Mouse (Mus musculus): ENCODE data around the gene Fem1b. TPM values are rescaled to one million over a fixed set of nuclear protein-coding genes. Genes with fewer than 3 reads are reported as not detected.
A peak's percentile ranks its signal among the peaks of the same experiment; 100 is the strongest.

Fem1b gene
- total RNA-seq, 1 experiment from 2014 or later, result 38.4 TPM

- no peak for DNase-seq
These were observed 29.8 kb downstream of the Fem1b start for GRCm38 (mm10) chr9:62781965-62782364.

- DNase-seq, result no peak
These were observed 33.0 kb downstream of the Fem1b start for GRCm38 (mm10) chr9:62778721-62779120.

GRCm38 (mm10) chr9:62777461-62777860 lies 34.3 kb downstream of the Fem1b start:
- DNase-seq, result peak; percentile 74

GRCm38 (mm10) chr9:62775464-62775863 lies 36.3 kb downstream of the Fem1b start:
- no peak for DNase-seq

- DNase-seq, result peak; percentile 72
These were observed 39.0 kb downstream of the Fem1b start for GRCm38 (mm10) chr9:62772746-62773145.

GRCm38 (mm10) chr9:62768361-62768760 lies 43.4 kb downstream of the Fem1b start:
- DNase-seq, result no peak

GRCm38 (mm10) chr9:62767464-62767863 lies 44.3 kb downstream of the Fem1b start:
- DNase-seq, result no peak

- DNase-seq, result no peak
These were observed 46.4 kb downstream of the Fem1b start for GRCm38 (mm10) chr9:62765346-62765745.

GRCm38 (mm10) chr9:62763478-62763877 lies 48.3 kb downstream of the Fem1b start:
- DNase-seq, result no peak

GRCm38 (mm10) chr9:62759601-62760000 lies 52.1 kb downstream of the Fem1b start:
- DNase-seq, result no peak

GRCm38 (mm10) chr9:62758288-62758687 lies 53.4 kb downstream of the Fem1b start:
- no peak for DNase-seq

- no peak for DNase-seq
These were observed 61.4 kb downstream of the Fem1b start for GRCm38 (mm10) chr9:62750381-62750780.

- DNase-seq, result peak; percentile 37
These were observed 62.1 kb downstream of the Fem1b start for GRCm38 (mm10) chr9:62749666-62750065.

GRCm38 (mm10) chr9:62746646-62747045 lies 65.1 kb downstream of the Fem1b start:
- DNase-seq, result no peak

GRCm38 (mm10) chr9:62744558-62745275 lies 67.0 kb downstream of the Fem1b start:
- peak; percentile 68 for DNase-seq

Other genes starting within 250 kb of the Fem1b start
- 1.3 and 1.9 TPM in 2 replicates for gene Itga11, start 134.1 kb downstream of the Fem1b start, total RNA-seq (2021)
- gene Cln6, start 26.9 kb upstream of the Fem1b start, total RNA-seq (2021), result 17.6 and 23.5 TPM in 2 replicates
- gene Calml4, start 46.1 kb upstream of the Fem1b start, total RNA-seq (2021), result 8.6 and 9.5 TPM in 2 replicates
- 26.0 and 33.5 TPM in 2 replicates for gene Pias1, start 176.0 kb upstream of the Fem1b start, total RNA-seq (2021)

Data from adrenal gland, postnatal 14 days (tissue).